Mouse (Mus musculus) liver, embryonic 12.5 days (tissue): Measurements from ENCODE around the gene 2310003L06Rik. TPM values are rescaled to one million over a fixed set of nuclear protein-coding genes. Genes with fewer than 3 reads are reported as not detected.

Source experiments
- ATAC-seq: fragments of 200-750 bp; cut with Nextera tagmentation; 2 replicates; pipeline ENCODE4 v1.8.0; 2017; ENCODE audit warnings: moderate number of reproducible peaks, mild to moderate bottlenecking, moderate library complexity
- H3K27ac ChIP-seq: fragments of 300-500 bp; sonication (generic); 2 replicates; pipeline ENCODE4 v1.5.1; 2016; ENCODE audit warnings: mild to moderate bottlenecking
- H3K27me3 ChIP-seq: fragments of 300-500 bp; sonication (generic); replicated peaks from 2 replicates; pipeline ENCODE4 v1.6.1; 2016; ENCODE audit warnings: mild to moderate bottlenecking, moderate library complexity
- H3K36me3 ChIP-seq: fragments of 300-500 bp; sonication (generic); 2 replicates; pipeline ENCODE4 v1.6.1; 2016; ENCODE audit warnings: mild to moderate bottlenecking, moderate library complexity
- H3K4me1 ChIP-seq: fragments of 300-500 bp; sonication (generic); 2 replicates; pipeline ENCODE4 v1.6.1; 2016
- H3K4me2 ChIP-seq: fragments of 300-500 bp; sonication (generic); 2 replicates; pipeline ENCODE4 v1.6.1; 2016; ENCODE audit warnings: mild to moderate bottlenecking, moderate library complexity
- H3K4me3 ChIP-seq: fragments of 300-500 bp; sonication (generic); 2 replicates; pipeline ENCODE4 v1.5.1; 2016; ENCODE audit warnings: mild to moderate bottlenecking, moderate library complexity
- H3K9ac ChIP-seq: fragments of 300-500 bp; sonication (generic); 2 replicates; pipeline ENCODE4 v1.6.1; 2016; ENCODE audit warnings: mild to moderate bottlenecking, moderate library complexity
- H3K9me3 ChIP-seq: fragments of 300-500 bp; sonication (generic); replicated peaks from 2 replicates; pipeline ENCODE4 v1.6.1; 2016; ENCODE audit warnings: mild to moderate bottlenecking, moderate library complexity
- WGBS: fragments of 180-500 bp; shearing (Covaris S2); methylation state at CpG from one replicate; pipeline ENCODE4 v1.1.7; 2016; ENCODE audit not compliant: insufficient replicate concordance; 5-methylcytosine and 5-hydroxymethylcytosine counted together
- polyA plus RNA-seq: library from polyadenylated mRNA; unstranded; fragments of >200 nt; fragmentation: Nextera tagmentation; extraction: Ambion mirVana; gene quantifications from 2 replicates; pipeline ENCODE4 v1.2.1, GENCODE M21; 2016

Gene 2310003L06Rik
- not detected in 2 replicates for polyA plus RNA-seq

- no peak for ATAC-seq
- Histone ChIP-seq H3K9ac (no peak within 1 kb of the TSS), H3K4me2 (no peak within 1 kb of the TSS), H3K27ac (no peak within 1 kb of the TSS), H3K27me3 (no peaks in the 10 kb centered on the region), H3K9me3 (no peaks in the 10 kb centered on the region), H3K4me3 (no peak within 1 kb of the TSS), H3K4me1 (no peaks in the 10 kb centered on the region), H3K36me3 (no peaks in the 10 kb centered on the region)
- 37% methylated on average over 2 of the region's 2 CpGs for WGBS
Measured at GRCm38 (mm10) chr5:87969201-87969600, at the start of gene 2310003L06Rik, which contains the start of gene Gm28434. TSS of gene 2310003L06Rik (plus strand) at chr5:87969459. TSS of gene Gm28434 (plus strand) at chr5:87969517.

- 45% methylated on average over 5 of the region's 5 CpGs for WGBS
- Histone ChIP-seq H3K4me3 (no peak within 1 kb of the TSS), H3K9me3 (no peaks in the 10 kb centered on the region), H3K36me3 (no peaks in the 10 kb centered on the region), H3K27me3 (no peaks in the 10 kb centered on the region), H3K9ac (no peak within 1 kb of the TSS), H3K4me2 (no peak within 1 kb of the TSS), H3K4me1 (no peaks in the 10 kb centered on the region), H3K27ac (no peak within 1 kb of the TSS)
- ATAC-seq, result no peak
Measured at GRCm38 (mm10) chr5:87925372-87925771, 43.9 kb upstream of the 2310003L06Rik start, which contains the start of gene Csn3. TSS of gene Csn3 (plus strand) at chr5:87925579.

GRCm38 (mm10) chr5:87931603-87932002 lies 37.7 kb upstream of the 2310003L06Rik start:
- Histone ChIP-seq H3K36me3 (no peaks in the 10 kb centered on the region), H3K4me3 (no peak overlapping the region), H3K9ac (no peak overlapping the region), H3K27ac (no peak overlapping the region), H3K27me3 (no peaks in the 10 kb centered on the region), H3K9me3 (no peaks in the 10 kb centered on the region), H3K4me1 (no peaks in the 10 kb centered on the region), H3K4me2 (no peak overlapping the region)
- no peak for ATAC-seq
- WGBS, result 31% methylated on average over 1 of the region's 1 CpGs

- no peak overlapping the region for H3K9ac ChIP-seq
- 31% methylated on average over 3 of the region's 3 CpGs for WGBS
- no peaks in the 10 kb centered on the region for H3K9me3 ChIP-seq
Measured at GRCm38 (mm10) chr5:87940752-87941151, 28.5 kb upstream of the 2310003L06Rik start.

GRCm38 (mm10) chr5:87942515-87942914 lies 26.7 kb upstream of the 2310003L06Rik start:
- Histone ChIP-seq H3K4me3 (no peak overlapping the region), H3K9ac (no peak overlapping the region), H3K27me3 (no peaks in the 10 kb centered on the region), H3K9me3 (no peaks in the 10 kb centered on the region), H3K27ac (no peak overlapping the region), H3K36me3 (no peaks in the 10 kb centered on the region), H3K4me1 (no peaks in the 10 kb centered on the region), H3K4me2 (no peak overlapping the region)
- no peak for ATAC-seq

More at GRCm38 (mm10) chr5:87940752-87941151, 28.5 kb upstream of the 2310003L06Rik start:
- no peaks in the 10 kb centered on the region for H3K27me3 ChIP-seq
- H3K27ac ChIP-seq, result no peak overlapping the region
- no peak overlapping the region for H3K4me3 ChIP-seq
- H3K4me1 ChIP-seq, result no peaks in the 10 kb centered on the region
- H3K36me3 ChIP-seq, result no peaks in the 10 kb centered on the region
- no peak for ATAC-seq
- H3K4me2 ChIP-seq, result no peak overlapping the region

GRCm38 (mm10) chr5:87951836-87952235 lies 17.4 kb upstream of the 2310003L06Rik start:
- Histone ChIP-seq H3K4me1 (no peaks in the 10 kb centered on the region), H3K27me3 (no peaks in the 10 kb centered on the region), H3K9ac (no peak overlapping the region), H3K9me3 (no peaks in the 10 kb centered on the region), H3K4me3 (no peak overlapping the region), H3K36me3 (no peaks in the 10 kb centered on the region), H3K4me2 (no peak overlapping the region), H3K27ac (no peak overlapping the region)
- no peak for ATAC-seq

- H3K4me2 ChIP-seq, result no peak within 1 kb of the TSS
- 56% methylated on average over 3 of the region's 3 CpGs for WGBS
- no peak for ATAC-seq
Measured at GRCm38 (mm10) chr5:87979139-87979538, 9.9 kb downstream of the 2310003L06Rik start, which contains the start of gene Cabs1. TSS of gene Cabs1 (plus strand) at chr5:87979439.

GRCm38 (mm10) chr5:87982468-87983214 lies 13.4 kb downstream of the 2310003L06Rik start:
- no peak for ATAC-seq

More at GRCm38 (mm10) chr5:87979139-87979538, 9.9 kb downstream of the 2310003L06Rik start, which contains the start of gene Cabs1:
- H3K36me3 ChIP-seq, result no peaks in the 10 kb centered on the region
- H3K4me3 ChIP-seq, result no peak within 1 kb of the TSS
- no peak within 1 kb of the TSS for H3K27ac ChIP-seq
- no peaks in the 10 kb centered on the region for H3K27me3 ChIP-seq
- no peaks in the 10 kb centered on the region for H3K4me1 ChIP-seq
- H3K9me3 ChIP-seq, result no peaks in the 10 kb centered on the region
- H3K9ac ChIP-seq, result no peak within 1 kb of the TSS

GRCm38 (mm10) chr5:88002249-88002648 lies 33.0 kb downstream of the 2310003L06Rik start, which contains the start of gene Smr3a:
TSS of gene Smr3a (plus strand) at chr5:88002549.
- Histone ChIP-seq H3K9me3 (no peaks in the 10 kb centered on the region), H3K4me2 (no peak within 1 kb of the TSS), H3K27ac (no peak within 1 kb of the TSS), H3K4me1 (no peaks in the 10 kb centered on the region), H3K36me3 (no peaks in the 10 kb centered on the region), H3K27me3 (no peaks in the 10 kb centered on the region), H3K9ac (no peak within 1 kb of the TSS), H3K4me3 (no peak within 1 kb of the TSS)
- WGBS, result 58% methylated on average over 3 of the region's 3 CpGs
- ATAC-seq, result no peak

More at GRCm38 (mm10) chr5:87982468-87983214, 13.4 kb downstream of the 2310003L06Rik start:
- Histone ChIP-seq H3K4me3 (no peak overlapping the region), H3K36me3 (no peaks in the 10 kb centered on the region), H3K27ac (no peak overlapping the region), H3K4me1 (no peaks in the 10 kb centered on the region), H3K9ac (no peak overlapping the region), H3K27me3 (no peaks in the 10 kb centered on the region), H3K4me2 (no peak overlapping the region), H3K9me3 (no peaks in the 10 kb centered on the region)
- 35% methylated on average over 3 of the region's 3 CpGs for WGBS

GRCm38 (mm10) chr5:88005241-88005640 lies 36.0 kb downstream of the 2310003L06Rik start:
- H3K9ac ChIP-seq, result no peak overlapping the region
- no peaks in the 10 kb centered on the region for H3K27me3 ChIP-seq
- no peak overlapping the region for H3K27ac ChIP-seq
- H3K4me2 ChIP-seq, result no peak overlapping the region
- no peaks in the 10 kb centered on the region for H3K9me3 ChIP-seq
- no peaks in the 10 kb centered on the region for H3K36me3 ChIP-seq
- H3K4me3 ChIP-seq, result no peak overlapping the region
- ATAC-seq, result no peak
- H3K4me1 ChIP-seq, result no peaks in the 10 kb centered on the region
